Mouse (Mus musculus) hindbrain, embryonic 16.5 days (tissue): ENCODE data around the gene Dgki. TPM values are rescaled to one million over a fixed set of nuclear protein-coding genes. Genes with fewer than 3 reads are reported as not detected.

Source experiments
- ATAC-seq: fragments of 200-750 bp; cut with Nextera tagmentation; 2 replicates; pipeline ENCODE4 v1.8.0; 2017; ENCODE audit warnings: moderate TSS enrichment, moderate library complexity
- H3K27ac ChIP-seq: fragments of 300-500 bp; sonication (generic); 2 replicates; pipeline ENCODE4 v1.5.1; 2014; ENCODE audit warnings: low read depth, mild to moderate bottlenecking, control low read depth, low read length, moderate library complexity
- H3K27me3 ChIP-seq: fragments of 300-500 bp; sonication (generic); replicated peaks from 2 replicates; pipeline ENCODE4 v1.6.1; 2014; ENCODE audit warnings: low read length; ENCODE audit not compliant: control insufficient read depth, insufficient read depth
- H3K36me3 ChIP-seq: fragments of 300-500 bp; sonication (generic); 2 replicates; pipeline ENCODE4 v1.6.1; 2014; ENCODE audit warnings: mild to moderate bottlenecking, low read length, moderate library complexity, mixed read lengths; ENCODE audit not compliant: control insufficient read depth, insufficient read depth
- H3K4me1 ChIP-seq: fragments of 300-500 bp; sonication (generic); 2 replicates; pipeline ENCODE4 v1.6.1; 2014; ENCODE audit warnings: low read depth, low read length; ENCODE audit not compliant: control insufficient read depth, insufficient read depth
- H3K4me2 ChIP-seq: fragments of 300-500 bp; sonication (generic); 2 replicates; pipeline ENCODE4 v1.6.1; 2014; ENCODE audit warnings: mild to moderate bottlenecking, low read length, control low read depth, moderate library complexity
- H3K4me3 ChIP-seq: fragments of 300-500 bp; sonication (generic); 2 replicates; pipeline ENCODE4 v1.5.1; 2014; ENCODE audit warnings: mild to moderate bottlenecking, low read length, control low read depth, moderate library complexity
- H3K9ac ChIP-seq: fragments of 300-500 bp; sonication (generic); 2 replicates; pipeline ENCODE4 v1.6.1; 2014; ENCODE audit warnings: low read depth, mild to moderate bottlenecking, control low read depth, low read length, moderate library complexity
- H3K9me3 ChIP-seq: fragments of 300-500 bp; sonication (generic); 2 replicates; pipeline ENCODE4 v1.6.1; 2014; ENCODE audit warnings: mild to moderate bottlenecking, low read length, moderate library complexity; ENCODE audit not compliant: control insufficient read depth
- WGBS: fragments of 180-500 bp; shearing (Covaris S2); extraction: QIAGEN DNeasy Blood & Tissue Kit; methylation state at CpG from one replicate; pipeline ENCODE4 v1.1.7; 2014; 5-methylcytosine and 5-hydroxymethylcytosine counted together
- polyA plus RNA-seq: library from polyadenylated mRNA; unstranded; fragments of >200 nt; fragmentation: Nextera tagmentation; extraction: Ambion mirVana; gene quantifications from 2 replicates; pipeline ENCODE4 v1.2.1, GENCODE M21; 2015

Dgki gene
- polyA plus RNA-seq, 1 experiment from 2014 or later, result 6.0 TPM

DNA sequence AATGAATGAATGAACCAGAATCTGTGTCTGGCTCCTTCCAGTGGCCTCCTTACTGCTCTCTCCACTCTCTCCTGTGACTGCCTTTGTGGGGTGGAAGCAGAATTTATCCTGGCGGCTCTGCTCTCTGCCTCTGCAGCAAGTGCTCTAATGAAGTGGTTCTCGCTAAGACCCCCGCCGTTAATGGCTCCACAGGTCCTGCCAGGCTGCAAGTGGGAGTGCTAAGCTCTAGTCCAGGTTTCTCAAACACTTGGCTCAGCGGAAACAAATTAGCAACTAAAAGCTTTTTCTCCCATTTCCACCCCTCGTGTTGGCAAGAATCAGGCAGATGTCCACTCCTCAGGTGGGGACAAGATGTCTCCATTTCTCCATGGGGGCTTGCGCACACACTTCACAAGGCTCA lies 28.7 kb upstream of the Dgki start:
- no peak overlapping the region for H3K27ac ChIP-seq

DNA sequence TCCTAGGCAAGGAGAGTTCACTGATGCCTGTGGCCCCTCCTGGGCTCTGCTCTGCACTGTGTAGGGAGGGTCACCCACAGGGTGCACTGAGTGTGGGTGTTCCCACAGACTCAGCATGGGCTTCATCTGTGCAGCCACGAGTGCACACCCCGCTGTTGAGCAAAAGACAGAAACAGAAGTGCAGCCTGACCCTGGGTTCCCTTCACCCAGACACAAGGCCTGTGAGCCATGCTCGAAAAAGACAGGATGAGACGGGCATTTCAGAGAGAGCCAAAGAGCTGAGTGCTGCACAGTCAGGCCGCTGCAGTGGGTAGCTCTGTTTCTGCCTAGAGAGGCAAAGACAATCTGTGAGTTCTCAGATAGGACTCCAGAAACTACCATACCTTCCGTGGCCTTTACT lies 27.5 kb upstream of the Dgki start:
- Histone ChIP-seq H3K36me3 (no peaks in the 10 kb centered on the region), H3K27ac (peak overlapping the region; percentile 12; the same call in 1 of the 2 replicates), H3K27me3 (no peaks in the 10 kb centered on the region), H3K4me3 (no peak overlapping the region), H3K4me2 (no peak overlapping the region), H3K9me3 (no peaks in the 10 kb centered on the region), H3K4me1 (peaks cover 36% of the 10 kb centered on the region), H3K9ac (no peak overlapping the region)
- WGBS, result 39% methylated on average over 6 of the region's 6 CpGs
- no peak for ATAC-seq

More for the DNA sequence above, 28.7 kb upstream of the Dgki start:
- WGBS, result 33% methylated on average over 7 of the region's 7 CpGs
- H3K36me3 ChIP-seq, result no peaks in the 10 kb centered on the region
- 0 out of 2 replicates have a peak, but pooled peaks have one; percentile 23 for ATAC-seq
- no peaks in the 10 kb centered on the region for H3K9me3 ChIP-seq
- H3K27me3 ChIP-seq, result no peaks in the 10 kb centered on the region
- H3K4me1 ChIP-seq, result peaks cover 36% of the 10 kb centered on the region
- no peak overlapping the region for H3K4me3 ChIP-seq
- no peak overlapping the region for H3K9ac ChIP-seq
- no peak overlapping the region for H3K4me2 ChIP-seq

DNA sequence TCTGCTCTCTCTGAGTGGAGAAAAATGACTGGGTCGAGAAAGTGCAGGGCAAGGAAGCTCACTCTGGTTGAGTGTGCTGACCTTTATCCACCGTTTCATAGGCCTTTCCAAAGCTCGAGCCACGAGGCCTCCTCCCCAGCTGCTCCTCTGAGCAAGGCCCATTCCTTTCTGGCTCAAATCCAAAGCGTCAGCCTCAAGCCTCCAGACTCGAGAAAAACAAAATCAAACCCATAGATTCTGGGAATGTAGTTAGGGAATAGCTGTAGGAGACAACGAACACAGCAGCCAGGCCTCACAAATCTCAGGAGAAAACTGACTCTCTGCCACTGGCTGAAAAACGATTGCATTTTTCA lies 26.6 kb upstream of the Dgki start:
- H3K4me2 ChIP-seq, result no peak overlapping the region
- WGBS, result 26% methylated on average over 8 of the region's 8 CpGs
- no peak for ATAC-seq
- no peaks in the 10 kb centered on the region for H3K27me3 ChIP-seq
- H3K4me1 ChIP-seq, result peaks cover 36% of the 10 kb centered on the region
- H3K27ac ChIP-seq, result peak overlapping the region; percentile 46; the same call in 1 of the 2 replicates
- no peak overlapping the region for H3K9ac ChIP-seq
- H3K9me3 ChIP-seq, result no peaks in the 10 kb centered on the region
- H3K4me3 ChIP-seq, result no peak overlapping the region
- H3K36me3 ChIP-seq, result no peaks in the 10 kb centered on the region

- no peaks in the 10 kb centered on the region for H3K36me3 ChIP-seq
- no peaks in the 10 kb centered on the region for H3K27me3 ChIP-seq
- H3K9ac ChIP-seq, result no peak overlapping the region
- WGBS, result 93% methylated on average over 9 of the region's 9 CpGs
- H3K4me2 ChIP-seq, result no peak overlapping the region
- peaks cover 36% of the 10 kb centered on the region for H3K4me1 ChIP-seq
- no peaks in the 10 kb centered on the region for H3K9me3 ChIP-seq
- H3K4me3 ChIP-seq, result no peak overlapping the region
- ATAC-seq, result no peak
- peak overlapping the region; percentile 46; the same call in 1 of the 2 replicates for H3K27ac ChIP-seq
Measured at GRCm38 (mm10) chr6:37325906-37326602, 26.1 kb upstream of the Dgki start.

DNA sequence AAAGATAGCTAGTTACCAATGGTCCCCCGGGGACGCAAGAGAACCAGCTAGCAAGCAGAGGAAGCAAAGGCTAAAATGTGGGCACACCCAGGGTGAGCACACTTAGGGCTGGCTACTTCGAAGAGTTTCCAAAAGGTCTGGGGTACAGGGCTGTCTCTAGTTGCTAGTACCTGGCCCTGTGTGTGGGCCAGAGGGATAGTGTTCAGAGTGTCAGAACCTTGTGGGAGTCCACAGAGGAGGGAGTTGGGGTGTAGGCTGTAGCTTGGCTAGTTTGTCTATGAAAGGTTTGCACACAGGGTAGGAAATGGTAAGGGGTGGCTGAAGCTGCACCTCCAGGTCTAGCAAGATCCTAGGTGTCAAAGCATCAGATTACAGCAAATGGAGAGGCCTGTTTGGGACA lies 25.1 kb upstream of the Dgki start:
- H3K27ac ChIP-seq, result no peak overlapping the region
- 88% methylated on average over 3 of the region's 3 CpGs for WGBS
- no peak overlapping the region for H3K4me3 ChIP-seq
- no peaks in the 10 kb centered on the region for H3K9me3 ChIP-seq
- H3K9ac ChIP-seq, result no peak overlapping the region
- H3K4me2 ChIP-seq, result no peak overlapping the region
- H3K27me3 ChIP-seq, result no peaks in the 10 kb centered on the region
- no peaks in the 10 kb centered on the region for H3K36me3 ChIP-seq
- ATAC-seq, result no peak
- H3K4me1 ChIP-seq, result peaks cover 29% of the 10 kb centered on the region

DNA sequence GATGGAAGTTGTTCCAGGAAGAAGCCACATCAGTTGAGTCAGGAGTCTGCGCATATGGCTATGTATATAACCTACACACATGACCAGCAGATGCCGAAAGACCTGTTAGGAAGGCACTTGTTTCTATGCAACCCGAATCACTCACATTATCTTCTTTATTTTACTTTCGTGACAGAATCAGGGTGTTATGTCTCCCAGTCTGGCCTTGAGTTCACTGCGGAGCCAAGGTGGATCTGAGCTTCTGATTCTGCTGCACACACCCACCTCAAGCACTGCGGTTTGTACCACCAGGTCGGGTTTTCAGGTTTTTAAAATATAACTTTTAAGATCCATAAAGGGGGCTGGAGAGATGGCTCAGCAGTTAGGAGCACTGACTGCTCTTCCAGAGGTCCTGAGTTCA lies 22.7 kb upstream of the Dgki start:
- Histone ChIP-seq H3K9me3 (no peaks in the 10 kb centered on the region), H3K27me3 (no peaks in the 10 kb centered on the region), H3K36me3 (no peaks in the 10 kb centered on the region), H3K4me2 (no peak overlapping the region), H3K4me3 (no peak overlapping the region), H3K9ac (no peak overlapping the region), H3K27ac (no peak overlapping the region), H3K4me1 (peaks cover 11% of the 10 kb centered on the region)
- 96% methylated on average over 7 of the region's 7 CpGs for WGBS
- ATAC-seq, result no peak

- 84% methylated on average over 9 of the region's 9 CpGs for WGBS
- H3K4me3 ChIP-seq, result no peak overlapping the region
- ATAC-seq, result no peak
Measured at GRCm38 (mm10) chr6:37322088-37322487, 22.1 kb upstream of the Dgki start.

GRCm38 (mm10) chr6:37317904-37318303 lies 17.9 kb upstream of the Dgki start:
- Histone ChIP-seq H3K27ac (no peak overlapping the region), H3K27me3 (no peaks in the 10 kb centered on the region), H3K4me2 (no peak overlapping the region), H3K9me3 (no peaks in the 10 kb centered on the region), H3K4me3 (no peak overlapping the region), H3K9ac (no peak overlapping the region), H3K36me3 (no peaks in the 10 kb centered on the region), H3K4me1 (no peaks in the 10 kb centered on the region)
- no peak for ATAC-seq
- 79% methylated on average over 5 of the region's 5 CpGs for WGBS

More at GRCm38 (mm10) chr6:37322088-37322487, 22.1 kb upstream of the Dgki start:
- Histone ChIP-seq H3K4me1 (peaks cover 7% of the 10 kb centered on the region), H3K27me3 (no peaks in the 10 kb centered on the region), H3K9me3 (no peaks in the 10 kb centered on the region), H3K9ac (no peak overlapping the region), H3K27ac (no peak overlapping the region), H3K4me2 (no peak overlapping the region), H3K36me3 (no peaks in the 10 kb centered on the region)

DNA sequence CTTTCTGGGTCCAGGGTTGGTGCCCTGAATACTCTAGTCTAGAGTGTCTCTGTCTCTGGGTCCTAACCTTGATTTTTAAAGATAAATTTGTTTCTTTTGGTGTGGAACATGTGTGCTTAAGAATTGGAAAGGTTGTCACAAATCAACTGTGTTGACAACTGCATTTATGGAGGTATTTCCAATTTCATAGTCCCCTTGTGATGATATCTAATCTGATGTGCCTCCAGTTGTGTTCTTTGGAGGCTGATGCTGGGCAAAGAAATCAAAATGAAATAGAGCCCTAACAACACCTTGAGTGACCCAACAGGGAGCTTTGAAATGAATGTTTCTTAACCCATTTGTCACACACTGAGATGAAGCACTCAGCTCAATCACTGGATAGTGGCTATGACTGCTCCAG lies 15.5 kb upstream of the Dgki start:
- ATAC-seq, result no peak
- Histone ChIP-seq H3K9ac (no peak overlapping the region), H3K36me3 (no peaks in the 10 kb centered on the region), H3K4me3 (no peak overlapping the region), H3K4me2 (no peak overlapping the region), H3K27ac (no peak overlapping the region), H3K27me3 (no peaks in the 10 kb centered on the region), H3K9me3 (no peaks in the 10 kb centered on the region), H3K4me1 (no peaks in the 10 kb centered on the region)
